In the genomic region with DNA sequence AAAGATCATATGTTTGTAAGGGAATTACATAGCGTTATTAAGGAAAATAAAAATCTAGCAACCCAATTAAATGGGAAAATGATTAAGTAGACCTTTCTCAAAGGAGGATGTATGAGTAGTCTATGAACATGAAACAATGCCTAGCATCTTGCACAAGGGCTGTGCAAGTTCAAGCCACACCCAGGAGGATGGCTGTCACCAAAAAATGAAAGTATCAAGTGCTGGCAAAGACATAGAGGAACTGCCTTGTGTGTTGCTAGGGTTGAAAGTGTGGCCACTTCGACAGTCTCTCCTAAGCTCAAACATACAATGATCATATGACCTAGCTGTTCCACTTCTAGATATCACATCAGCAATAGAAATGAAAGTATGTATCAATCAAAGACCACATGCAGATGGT, we compare ENCODE assay signal across 23 mouse cellular contexts. TPM values are rescaled to one million over a fixed set of nuclear protein-coding genes. Genes with fewer than 3 reads are reported as not detected.
A peak's percentile ranks its signal among the peaks of the same experiment; 100 is the strongest.
DNase-seq lines count a peak whose midpoint lies in the region; ATAC-seq and TF ChIP-seq lines count a peak whose summit lies in the region.
"Had no signal": no experiment of that assay in that cellular context is flagged by ENCODE, and none has a peak within 500 bp of the region (broad histone marks: within the 10 kb centered on the region; RNA-seq: fewer than 3 reads in every experiment).

No protein-coding gene starts in this region.

- peak; percentile 94 for ATAC-seq in megakaryocyte, adult 5-6 weeks (ENCODE audit: poor library complexity, severe bottlenecking)
- ATAC-seq in monocyte, adult 5-6 weeks (replicated peaks; ENCODE audit: insufficient number of reproducible peaks, low FRiP score, low TSS enrichment, poor library complexity, severe bottlenecking) = peak; percentile 50; the same call in 1 of the 2 replicates
- ATAC-seq in hindbrain, embryonic 14.5 days (ENCODE audit: low FRiP score) = no peak
- ATAC-seq: activated CD4-positive, CD25-positive, alpha-beta regulatory T cell, adult 4 months; CD4-positive, CD25-positive, alpha-beta regulatory T cell, adult 4 months; Patski had no signal

- H3K27ac ChIP-seq in MEL (ENCODE audit: control insufficient read depth, low read depth, low read length) = no peak overlapping the region
- no peak overlapping the region for H3K27ac ChIP-seq in hindbrain, embryonic 14.5 days
- H3K27ac ChIP-seq in left cerebral cortex, adult 2 months = no peak overlapping the region

- H3K4me1 ChIP-seq in MEL (ENCODE audit: control insufficient read depth in 1 of 2, insufficient read depth in 2 of 2, low read length in 2 of 2) = peaks cover 2 to 7% of the 10 kb centered on the region in 2 experiments; a peak in 2 of 4 replicates
- H3K4me1 ChIP-seq in hindbrain, embryonic 14.5 days (replicated peaks; ENCODE audit: control insufficient read depth, insufficient read depth, low read length) = no peaks in the 10 kb centered on the region

- DNase-seq in heart, adult 11 months = peak; percentile 10
- DNase-seq in heart, postnatal 25 days (ENCODE audit: low spot score) = no peak
- DNase-seq in MEL (ENCODE audit: low read depth, low spot score) = peak; percentile 16
- no peak for DNase-seq in layer of hippocampus, adult 8-10 months (ENCODE audit: low spot score in 2 of 2)
- DNase-seq in hindbrain, embryonic 14.5 days (ENCODE audit: low spot score) = no peak
- no peak for DNase-seq in left cerebral cortex, adult 2 months (ENCODE audit: extremely low spot score in 1 of 2, low spot score in 2 of 2)
- DNase-seq: adrenal gland, adult 2 months; adrenal gland, adult 8-10 months; adrenal gland, postnatal 10 days; adrenal gland, postnatal 14 days; adrenal gland, postnatal 25 days; adrenal gland, postnatal 36 days; B cell, adult 2 months; cerebellum, adult 11 months; cerebellum, adult 11-12 months; cerebellum, adult 18-20 months had no signal

- intact Hi-C loops in heart, postnatal 25 days (cut with DNase I) = no loop called here
- intact Hi-C loops in left cerebral cortex, adult 2 months (cut with DNase I) = no loop called here

- no peak overlapping the region for H3K9ac ChIP-seq in MEL (ENCODE audit: control insufficient read depth, low read depth, low read length, poor library complexity, severe bottlenecking)
- no peak overlapping the region for H3K9ac ChIP-seq in hindbrain, embryonic 14.5 days

- TF ChIP-seq RAD21 in MEL (IDR thresholded peaks at IDR 0.05; ENCODE audit: low read depth, low read length) = no peak

- no peak overlapping the region for H3K4me2 ChIP-seq in hindbrain, embryonic 14.5 days (replicated peaks)

- H3K27me3 ChIP-seq in MEL (ENCODE audit: control insufficient read depth in 1 of 2, insufficient read depth in 2 of 2, low read length in 2 of 2) = no peaks in the 10 kb centered on the region
- H3K27me3 ChIP-seq in hindbrain, embryonic 14.5 days (ENCODE audit: control insufficient read depth, insufficient read depth, low read length) = no peaks in the 10 kb centered on the region
- H3K27me3 ChIP-seq: CH12.LX, Patski had no signal

- no peak overlapping the region for H3K4me3 ChIP-seq in MEL (ENCODE audit: control insufficient read depth in 1 of 2, insufficient read depth in 1 of 2, low read depth in 2 of 2, low read length in 2 of 2)
- no peak overlapping the region for H3K4me3 ChIP-seq in hindbrain, embryonic 14.5 days (replicated peaks; ENCODE audit: low read length)
- H3K4me3 ChIP-seq in left cerebral cortex, adult 2 months = no peak overlapping the region

- H3K79me2 ChIP-seq in MEL (ENCODE audit: control insufficient read depth, insufficient read depth, low read length, poor library complexity) = no peaks in the 10 kb centered on the region

- TF ChIP-seq EP300 in MEL (IDR thresholded peaks at IDR 0.05; ENCODE audit: low read depth in 1 of 2, low read length in 2 of 2) = no peak

- H3K36me3 ChIP-seq in MEL (ENCODE audit: control insufficient read depth in 1 of 2, insufficient read depth in 2 of 2, low read length in 2 of 2) = peaks cover 7 to 41% of the 10 kb centered on the region in 2 experiments
- peaks cover 93% of the 10 kb centered on the region for H3K36me3 ChIP-seq in hindbrain, embryonic 14.5 days (replicated peaks; ENCODE audit: control insufficient read depth, insufficient read depth)

- no peak for TF ChIP-seq CTCF in MEL (IDR thresholded peaks at IDR 0.05 in 2 of 3, conservative IDR thresholded peaks at IDR 0.05 in 1 of 3; ENCODE audit: control insufficient read depth in 1 of 3, insufficient read depth in 1 of 3, low read depth in 2 of 3, low read length in 3 of 3, poor library complexity in 1 of 3, severe bottlenecking in 1 of 3)
- TF ChIP-seq CTCF in left cerebral cortex, adult 2 months (IDR thresholded peaks at IDR 0.05) = no peak

- 99% methylated on average over 2 of the region's 2 CpGs for WGBS in hindbrain, embryonic 14.5 days

- H3K9me3 ChIP-seq in MEL (replicated peaks; ENCODE audit: insufficient read depth, low read length) = no peaks in the 10 kb centered on the region
- H3K9me3 ChIP-seq in hindbrain, embryonic 14.5 days (ENCODE audit: control insufficient read depth, low read length) = no peaks in the 10 kb centered on the region
- H3K9me3 ChIP-seq: G1E had no signal

- TF ChIP-seq POLR2A in MEL (IDR thresholded peaks at IDR 0.05; ENCODE audit: control insufficient read depth in 1 of 2, insufficient read depth in 1 of 2, low read depth in 1 of 2, low read length in 2 of 2, poor library complexity in 1 of 2) = no peak

TF ChIP-seq in MEL, 35 proteins besides CTCF, POLR2A, EP300 and RAD21:
- TF ChIP-seq ZKSCAN1 (IDR thresholded peaks at IDR 0.05; ENCODE audit: low read depth, low read length) (no peak), MAFK (IDR thresholded peaks at IDR 0.05; ENCODE audit: borderline replicate concordance, low read depth, low read length) (no peak), CHD1 (IDR thresholded peaks at IDR 0.05; ENCODE audit: low read depth, low read length) (no peak), TCF12 (IDR thresholded peaks at IDR 0.05; ENCODE audit: low read depth, low read length) (no peak), ZC3H11A (IDR thresholded peaks at IDR 0.05; ENCODE audit: low read depth, low read length) (no peak), MYC (IDR thresholded peaks at IDR 0.05; ENCODE audit: low read depth, low read length) (no peak), KAT2A (conservative IDR thresholded peaks at IDR 0.05; ENCODE audit: low read depth, low read length) (no peak), RCOR1 (IDR thresholded peaks at IDR 0.05; ENCODE audit: low read depth, low read length) (no peak), ELF1 (IDR thresholded peaks at IDR 0.05; ENCODE audit: low read depth, low read length) (no peak), GABPA (IDR thresholded peaks at IDR 0.05; ENCODE audit: low read depth, low read length) (no peak), POLR2AphosphoS2 (IDR thresholded peaks at IDR 0.05; ENCODE audit: low read length) (no peak), NRF1 (IDR thresholded peaks at IDR 0.05; ENCODE audit: insufficient read depth, low read depth, low read length, poor library complexity, severe bottlenecking) (no peak), GATA1 (IDR thresholded peaks at IDR 0.05; ENCODE audit: low read depth, low read length) (no peak), BHLHE40 (IDR thresholded peaks at IDR 0.05; ENCODE audit: borderline replicate concordance, low read depth, low read length) (no peak)

RNA-seq across cellular contexts. Expression of gene Rel, which starts 51.9 kb away (rescaled TPM):
- 10 to 100 TPM in 1 of 2 experiments, 1 to 10 TPM in 1; 8.5 to 10.5 TPM for total RNA-seq in heart, postnatal 25 days (2021)
- 0.42 and 1.2 TPM in 2 replicates for total RNA-seq in MEL (2012; rRNA removed)
- 1 to 10 TPM in 1 of 2 experiments, not detected in 1; 2.5 TPM for polyA plus RNA-seq in MEL (2012; ENCODE audit: insufficient read depth in 1 of 2, insufficient read length in 2 of 2, low read depth in 1 of 2, low replicate concordance in 2 of 2, missing spikeins in 1 of 2)
- total RNA-seq in megakaryocyte, adult 5-6 weeks (2015) = 52.4 and 55.0 TPM in 2 replicates
- 21.8 and 29.0 TPM in 2 replicates for total RNA-seq in megakaryocyte, adult 5-6 weeks (2017)
- total RNA-seq in monocyte, adult 5-6 weeks (2017) = 66.8 to 77.1 TPM (median 69.6 TPM) in 3 replicates
- total RNA-seq in layer of hippocampus, adult 8-10 months (2022) = 1 to 10 TPM; 3.0 to 3.8 (median 3.5) TPM
- 0.63 and 0.64 TPM in 2 replicates for polyA plus RNA-seq in hindbrain, embryonic 14.5 days (2014; fragmentation: Nextera tagmentation; extraction: Ambion mirVana)
- total RNA-seq in left cerebral cortex, adult 2 months (2021) = 1 to 10 TPM; 3.6 to 4.1 TPM

RNA-seq across cellular contexts. Expression of gene Pex13, which starts 53.1 kb away (rescaled TPM):
- total RNA-seq in heart, postnatal 25 days (2021) = 10 to 100 TPM; 22.2 to 26.3 TPM
- total RNA-seq in MEL (2012; rRNA removed) = 24.7 and 32.1 TPM in 2 replicates
- polyA plus RNA-seq in MEL (2012; ENCODE audit: insufficient read depth in 1 of 2, insufficient read length in 2 of 2, low read depth in 1 of 2, low replicate concordance in 2 of 2, missing spikeins in 1 of 2) = 10 to 100 TPM in 1 of 2 experiments, not detected in 1; 24.7 TPM
- total RNA-seq in megakaryocyte, adult 5-6 weeks (2015) = 19.5 and 35.6 TPM in 2 replicates
- 11.1 and 19.4 TPM in 2 replicates for total RNA-seq in megakaryocyte, adult 5-6 weeks (2017)
- 20.2 to 47.0 TPM (median 26.3 TPM) in 3 replicates for total RNA-seq in monocyte, adult 5-6 weeks (2017)
- total RNA-seq in layer of hippocampus, adult 8-10 months (2022) = 10 to 100 TPM; 21.4 to 30.5 (median 26.0) TPM
- polyA plus RNA-seq in hindbrain, embryonic 14.5 days (2014; fragmentation: Nextera tagmentation; extraction: Ambion mirVana) = 38.6 and 43.1 TPM in 2 replicates
- 10 to 100 TPM; 31.2 to 35.4 TPM for total RNA-seq in left cerebral cortex, adult 2 months (2021)

RNA-seq across cellular contexts. Expression of gene Pus10, which starts 53.4 kb away (rescaled TPM):
- total RNA-seq in heart, postnatal 25 days (2021) = 10 to 100 TPM; 10.2 TPM
- 52.5 and 55.3 TPM in 2 replicates for total RNA-seq in MEL (2012; rRNA removed)
- polyA plus RNA-seq in MEL (2012; ENCODE audit: insufficient read depth in 1 of 2, insufficient read length in 2 of 2, low read depth in 1 of 2, low replicate concordance in 2 of 2, missing spikeins in 1 of 2) = 100 to 1,000 TPM in 1 of 2 experiments, 10 to 100 TPM in 1; 43.4 to 416 TPM
- 14.6 and 21.5 TPM in 2 replicates for total RNA-seq in megakaryocyte, adult 5-6 weeks (2015)
- 26.0 and 31.1 TPM in 2 replicates for total RNA-seq in megakaryocyte, adult 5-6 weeks (2017)
- 13.1 to 31.1 TPM (median 20.7 TPM) in 3 replicates for total RNA-seq in monocyte, adult 5-6 weeks (2017)
- 10 to 100 TPM; 18.1 to 22.4 (median 20.3) TPM for total RNA-seq in layer of hippocampus, adult 8-10 months (2022)
- polyA plus RNA-seq in hindbrain, embryonic 14.5 days (2014; fragmentation: Nextera tagmentation; extraction: Ambion mirVana) = 11.7 and 13.0 TPM in 2 replicates
- 10 to 100 TPM; 16.6 to 19.4 TPM for total RNA-seq in left cerebral cortex, adult 2 months (2021)

Comparison
In these comparisons a context has a peak if more than half of its experiments do, and no peak if none do; other contexts are left out.
1. DNase-seq: peak in heart, adult 11 months (single experiment) and MEL (single experiment); none in heart, postnatal 25 days (single experiment), layer of hippocampus, adult 8-10 months (0 of 2), hindbrain, embryonic 14.5 days (single experiment) and left cerebral cortex, adult 2 months (0 of 2).